Mouse (Mus musculus) stomach, postnatal 0 days (tissue): ENCODE results near the gene Zfp809.

Source experiments
- CTCF ChIP-seq: IDR thresholded peaks from 2 replicates; pipeline ENCODE4 v1.5.1; 2016; ENCODE audit warnings: antibody characterized with exemption, low read depth, mild to moderate bottlenecking, moderate library complexity
- EP300 ChIP-seq: optimal IDR thresholded peaks from 2 replicates; pipeline ENCODE3; 2016; ENCODE audit warnings: antibody characterized with exemption

DNA sequence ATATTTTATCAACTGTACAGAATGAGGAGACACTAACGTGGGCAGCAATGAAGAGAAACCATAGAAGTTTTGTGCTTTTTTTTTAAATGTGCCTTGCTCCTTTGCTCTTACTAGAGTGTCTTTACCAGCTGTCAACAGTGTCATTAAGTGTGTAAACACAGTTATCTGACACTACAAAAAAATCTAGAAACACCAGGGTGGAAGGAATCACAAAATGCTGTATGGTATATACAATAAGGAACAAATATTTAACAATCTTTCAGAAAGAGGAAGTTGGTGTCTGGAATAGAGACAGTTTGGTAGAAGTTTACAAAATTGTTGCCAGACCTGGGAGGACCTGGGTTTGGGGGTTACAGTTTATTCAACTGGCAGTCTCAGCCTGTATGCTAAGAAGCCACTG, 36.1 kb downstream of the Zfp809 start:
- TF ChIP-seq EP300 (no peak), CTCF (no peak)
